Mouse (Mus musculus): ENCODE data around the gene Gm26602. TPM values are rescaled to one million over a fixed set of nuclear protein-coding genes. Genes with fewer than 3 reads are reported as not detected.

Gene Gm26602
- total RNA-seq, 2 experiments from 2014 or later, result not detected

- DNase-seq (ENCODE audit: low spot score in 2 of 2), result no peak
These were observed 21.1 kb downstream of the Gm26602 start for GRCm38 (mm10) chr10:79931797-79932196.

- peak; percentile 56 to 57 for DNase-seq (ENCODE audit: low spot score in 2 of 2)
These were observed 22.1 kb downstream of the Gm26602 start for GRCm38 (mm10) chr10:79932736-79933135.

- DNase-seq (ENCODE audit: low spot score in 2 of 2), result no peak
These were observed 22.6 kb downstream of the Gm26602 start for GRCm38 (mm10) chr10:79933145-79933679.

GRCm38 (mm10) chr10:79933861-79934260 is 23.2 kb downstream of the Gm26602 start:
- DNase-seq (ENCODE audit: low spot score in 2 of 2), result no peak

DNA sequence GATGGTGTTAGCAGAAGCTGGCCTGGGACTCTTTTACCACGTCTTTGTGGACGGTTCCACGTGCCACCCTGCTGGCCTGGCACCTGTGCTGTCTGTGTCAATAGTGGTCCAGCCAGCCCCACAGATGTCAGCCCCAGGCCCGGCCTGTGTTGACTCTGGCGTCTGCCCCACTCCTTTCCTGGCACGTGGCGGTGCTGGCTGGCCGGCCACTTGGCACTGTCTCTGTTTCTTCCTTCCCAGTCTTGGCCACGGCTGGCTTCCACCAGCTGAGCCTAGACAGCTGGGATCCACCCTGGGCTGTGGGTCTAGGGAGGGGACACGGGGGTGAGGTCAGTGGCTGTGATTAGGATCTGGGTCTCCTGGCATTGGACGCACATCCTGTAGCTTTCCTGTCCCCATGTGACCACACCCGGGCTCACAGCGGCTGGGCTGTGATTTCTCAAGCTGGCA is 23.6 kb downstream of the Gm26602 start:
- peak; percentile 84 to 87 for DNase-seq (ENCODE audit: low spot score in 2 of 2)

- no peak for DNase-seq (ENCODE audit: low spot score in 2 of 2)
These were observed 24.3 kb downstream of the Gm26602 start for GRCm38 (mm10) chr10:79934794-79935569.

- DNase-seq (ENCODE audit: low spot score in 2 of 2), result no peak
These were observed 25.7 kb downstream of the Gm26602 start for GRCm38 (mm10) chr10:79936284-79936910.

- no peak for DNase-seq (ENCODE audit: low spot score in 2 of 2)
These were observed 26.3 kb downstream of the Gm26602 start for GRCm38 (mm10) chr10:79936911-79937441.

DNA sequence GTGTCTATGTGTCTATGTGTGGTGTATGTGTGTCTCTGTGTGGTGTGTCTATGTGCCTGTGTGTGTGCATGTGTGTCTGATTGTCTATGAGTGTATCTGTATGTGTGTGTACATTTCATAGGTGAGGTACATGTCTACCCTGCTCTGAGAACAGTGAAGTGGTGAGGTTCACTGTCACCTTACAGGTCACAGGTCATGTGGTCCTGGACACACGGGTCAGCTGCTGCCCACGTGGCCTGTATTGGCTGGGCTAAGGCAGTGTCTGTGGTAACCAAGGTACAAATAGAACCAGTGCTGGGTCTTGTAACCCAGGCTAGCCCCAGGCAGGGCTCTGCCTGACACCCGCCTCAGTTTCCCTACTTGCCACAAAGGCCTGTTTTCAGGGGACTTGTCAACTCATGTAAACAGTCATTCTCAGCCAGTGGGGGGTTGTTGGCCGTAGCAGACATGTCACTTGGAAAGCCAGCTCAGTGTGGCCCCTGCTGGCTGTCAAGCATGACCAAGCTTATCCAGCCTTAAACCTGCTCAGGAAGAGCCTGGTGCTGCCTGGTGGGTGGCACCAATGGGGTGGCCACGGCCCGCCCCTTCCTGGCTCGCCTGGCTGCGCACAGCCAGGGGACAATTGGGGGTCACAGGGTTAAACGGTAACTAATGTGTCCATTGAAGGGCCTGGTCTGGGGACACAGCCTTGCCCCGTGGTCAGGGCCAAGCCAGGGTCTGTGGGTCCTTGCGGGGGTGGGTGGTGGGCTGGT is 27.3 kb downstream of the Gm26602 start:
- DNase-seq (ENCODE audit: low spot score in 2 of 2), result no peak

DNA sequence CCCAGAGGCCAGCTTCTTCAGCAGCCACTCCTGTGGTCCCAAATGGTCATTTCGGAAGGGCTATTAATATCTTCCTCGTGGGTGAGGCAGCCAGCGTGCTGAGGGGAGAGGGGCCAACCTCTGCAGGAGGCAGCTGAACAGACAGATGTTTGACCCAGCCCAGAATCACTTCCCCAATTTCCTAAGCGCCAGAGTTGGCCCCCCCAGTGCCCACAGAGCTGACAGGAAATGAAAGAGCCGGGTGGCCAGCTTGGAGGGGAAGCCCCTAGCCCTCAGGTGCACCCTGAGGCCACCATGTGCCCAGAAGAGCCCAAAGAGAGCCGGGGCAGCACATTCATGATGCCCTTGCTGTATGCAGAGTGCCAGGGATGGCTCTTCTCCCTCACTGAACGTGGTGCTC is 30.1 kb downstream of the Gm26602 start:
- no peak for DNase-seq (ENCODE audit: low spot score in 2 of 2)

- DNase-seq (ENCODE audit: low spot score in 2 of 2), result no peak
These were observed 32.3 kb downstream of the Gm26602 start for GRCm38 (mm10) chr10:79942988-79943387.

DNA sequence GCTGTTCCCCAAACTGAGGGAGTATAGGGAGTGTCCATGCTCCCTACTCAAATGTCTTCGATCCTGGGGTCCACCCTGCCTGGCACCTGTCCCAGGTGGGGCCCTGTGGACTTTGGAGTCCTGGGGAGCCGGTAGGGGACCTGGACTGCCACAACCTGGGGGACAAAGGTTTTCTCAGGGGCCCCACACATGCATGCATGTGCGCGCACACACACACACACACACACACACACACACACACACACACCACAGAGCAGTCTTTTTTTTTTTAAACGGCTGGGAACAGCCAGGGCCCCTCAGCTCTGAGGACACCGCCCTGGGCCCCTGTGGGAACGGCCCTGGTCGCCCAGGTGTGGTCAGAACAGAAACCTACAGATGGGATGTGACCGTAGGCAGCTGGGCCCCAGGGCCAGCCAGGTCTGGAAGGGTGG is 32.8 kb downstream of the Gm26602 start:
- DNase-seq (ENCODE audit: low spot score in 2 of 2), result no peak

DNA sequence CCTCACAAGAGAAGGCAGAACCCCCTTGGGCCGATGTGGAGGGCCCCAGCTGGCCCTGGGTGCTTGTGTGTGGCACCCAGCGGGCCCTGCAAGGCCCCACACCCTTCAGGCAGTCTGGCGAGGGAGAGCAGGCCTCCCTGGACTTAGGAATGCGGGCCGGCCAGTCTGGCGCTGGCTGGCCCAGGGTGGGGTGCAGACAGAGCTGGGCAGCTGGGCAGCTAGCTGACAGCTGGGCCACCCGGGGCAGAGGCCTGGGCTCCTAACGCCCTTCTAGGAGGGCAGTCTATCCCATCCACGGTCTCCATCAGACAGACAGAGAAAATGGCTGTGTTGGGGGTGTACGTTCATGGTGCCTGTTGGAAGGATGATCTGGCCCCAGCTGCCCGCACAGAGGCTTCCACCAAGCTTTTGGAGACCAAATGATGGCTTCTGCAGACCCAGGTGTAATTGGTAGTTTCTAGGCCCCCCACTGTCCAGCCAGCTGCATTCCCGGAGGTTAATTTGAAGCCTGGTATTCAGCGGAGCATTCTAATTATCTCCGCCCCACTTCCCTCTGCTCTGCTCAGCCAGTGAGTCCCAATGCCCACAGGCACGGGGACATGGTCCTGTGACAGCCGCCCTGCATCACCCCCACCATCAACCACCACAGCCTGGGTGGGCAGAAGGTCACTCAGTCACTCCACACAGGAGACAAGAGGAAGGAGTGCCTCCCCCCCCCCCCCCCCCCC is 35.0 kb downstream of the Gm26602 start:
- no peak for DNase-seq (ENCODE audit: low spot score in 2 of 2)

GRCm38 (mm10) chr10:79946752-79947322 is 36.2 kb downstream of the Gm26602 start:
- no peak for DNase-seq (ENCODE audit: low spot score in 2 of 2)

- DNase-seq (ENCODE audit: low spot score in 2 of 2), result no peak
These were observed 36.8 kb downstream of the Gm26602 start for GRCm38 (mm10) chr10:79947502-79947901.

DNA sequence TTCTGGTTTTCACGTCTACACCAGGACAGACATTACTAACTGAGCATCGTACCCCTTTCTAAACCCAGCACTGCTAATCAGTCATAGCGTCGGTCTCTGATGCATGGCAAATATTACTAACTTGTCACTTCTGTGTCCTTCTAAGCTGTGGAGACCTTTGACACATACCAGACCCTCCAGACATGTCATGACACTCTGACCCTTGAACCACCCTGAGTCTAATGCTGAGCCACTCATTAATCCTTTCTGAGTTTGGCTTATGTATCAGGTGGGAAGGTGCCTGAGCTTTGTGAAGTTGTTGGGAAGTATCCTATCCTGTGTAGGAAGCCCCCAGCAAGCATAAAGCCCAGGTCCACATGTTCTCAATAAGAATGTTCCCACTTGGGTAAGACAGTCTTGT is 39.2 kb downstream of the Gm26602 start:
- no peak for DNase-seq (ENCODE audit: low spot score in 2 of 2)

- DNase-seq (ENCODE audit: low spot score in 2 of 2), result no peak
These were observed 40.0 kb downstream of the Gm26602 start for GRCm38 (mm10) chr10:79950661-79951060.

GRCm38 (mm10) chr10:79953946-79954345 is 43.3 kb downstream of the Gm26602 start:
- DNase-seq (ENCODE audit: low spot score in 2 of 2), result peak in 1 of 2 experiments; percentile 59

DNA sequence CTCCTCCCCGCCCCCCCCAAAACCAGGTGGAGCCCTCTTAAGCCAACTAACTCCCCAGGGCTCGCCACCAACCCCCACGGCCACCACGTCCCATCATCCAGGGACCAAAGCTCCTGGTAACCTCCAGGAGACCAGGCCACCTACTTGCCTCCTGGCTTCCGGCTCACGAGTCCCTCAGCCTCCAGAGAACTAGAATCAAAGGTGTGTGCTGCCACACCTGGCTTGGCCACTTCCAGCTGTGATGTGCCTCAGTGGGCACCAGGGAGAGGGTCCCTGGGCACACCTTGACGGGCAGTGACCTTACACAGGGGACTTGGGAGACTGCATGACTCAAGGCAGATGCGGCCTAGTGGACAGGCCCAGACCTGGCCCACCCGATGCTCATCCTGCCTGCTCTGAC is 45.0 kb downstream of the Gm26602 start:
- no peak for DNase-seq (ENCODE audit: low spot score in 2 of 2)

DNA sequence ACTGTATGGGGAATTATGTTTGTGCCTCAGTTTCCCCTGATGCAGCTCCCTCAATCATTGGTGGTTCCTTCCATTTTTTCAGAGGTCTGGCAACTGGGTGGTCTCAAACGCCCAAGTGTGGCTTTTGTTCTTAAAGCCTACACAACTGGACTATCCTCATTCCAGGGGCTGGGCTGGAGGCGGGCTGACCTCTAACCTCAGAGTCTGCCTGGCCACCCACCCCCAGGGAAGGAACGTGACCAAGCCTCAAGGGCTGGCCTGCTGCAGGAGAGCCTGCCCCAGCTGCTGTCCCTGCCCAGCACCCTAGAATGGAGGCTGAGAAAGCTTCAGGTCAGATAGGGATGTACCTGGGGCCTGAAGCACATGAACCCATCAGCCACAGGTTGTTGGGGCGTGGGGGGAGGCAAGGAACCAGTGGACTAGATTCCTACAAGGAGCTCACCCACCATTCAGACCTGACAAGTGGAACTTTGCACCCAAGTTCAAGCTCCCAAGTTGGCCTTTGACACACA is 46.0 kb downstream of the Gm26602 start:
- no peak for DNase-seq (ENCODE audit: low spot score in 2 of 2)

Data from layer of hippocampus, postnatal 10 days (tissue).